Mouse (Mus musculus): ENCODE results near the gene Ppan.
A peak's percentile ranks its signal among the peaks of the same experiment; 100 is the strongest.

Ppan gene

GRCm38 (mm10) chr9:20887704-20888385, at the start of gene Ppan:
TSS of gene Ppan (plus strand) at chr9:20888175.
- peak; percentile 97 for DNase-seq (ENCODE audit: low read depth, low spot score)

- no peak for DNase-seq (ENCODE audit: low read depth, low spot score)
Measured at GRCm38 (mm10) chr9:20838931-20839330, 49.0 kb upstream of the Ppan start.

GRCm38 (mm10) chr9:20842211-20842610, 45.8 kb upstream of the Ppan start:
- DNase-seq (ENCODE audit: low read depth, low spot score) = no peak

GRCm38 (mm10) chr9:20842670-20843069, 45.3 kb upstream of the Ppan start:
- peak; percentile 78 for DNase-seq (ENCODE audit: low read depth, low spot score)

- DNase-seq (ENCODE audit: low read depth, low spot score) = no peak
Measured at GRCm38 (mm10) chr9:20850179-20850578, 37.8 kb upstream of the Ppan start.

- DNase-seq (ENCODE audit: low read depth, low spot score) = peak; percentile 77
Measured at GRCm38 (mm10) chr9:20857131-20857530, 30.8 kb upstream of the Ppan start.

GRCm38 (mm10) chr9:20859926-20860325, 28.0 kb upstream of the Ppan start:
- DNase-seq (ENCODE audit: low read depth, low spot score) = no peak

GRCm38 (mm10) chr9:20861821-20862220, 26.2 kb upstream of the Ppan start:
- DNase-seq (ENCODE audit: low read depth, low spot score) = no peak

- DNase-seq (ENCODE audit: low read depth, low spot score) = no peak
Measured at GRCm38 (mm10) chr9:20862225-20862624, 25.8 kb upstream of the Ppan start.

- no peak for DNase-seq (ENCODE audit: low read depth, low spot score)
Measured at GRCm38 (mm10) chr9:20866879-20867278, 21.1 kb upstream of the Ppan start.

GRCm38 (mm10) chr9:20868448-20869001, 19.4 kb upstream of the Ppan start, which contains the start of gene A230050P20Rik:
TSS of gene A230050P20Rik (plus strand) at chr9:20868642.
- DNase-seq (ENCODE audit: low read depth, low spot score) = no peak

- no peak for DNase-seq (ENCODE audit: low read depth, low spot score)
Measured at GRCm38 (mm10) chr9:20869246-20869645, 18.7 kb upstream of the Ppan start.

- DNase-seq (ENCODE audit: low read depth, low spot score) = no peak
Measured at GRCm38 (mm10) chr9:20870211-20871173, 17.5 kb upstream of the Ppan start.

GRCm38 (mm10) chr9:20872991-20873390, 15.0 kb upstream of the Ppan start:
- no peak for DNase-seq (ENCODE audit: low read depth, low spot score)

GRCm38 (mm10) chr9:20873521-20873920, 14.5 kb upstream of the Ppan start:
- no peak for DNase-seq (ENCODE audit: low read depth, low spot score)

GRCm38 (mm10) chr9:20875021-20875790, 12.8 kb upstream of the Ppan start:
- DNase-seq (ENCODE audit: low read depth, low spot score) = peak; percentile 41

GRCm38 (mm10) chr9:20876318-20877117, 11.5 kb upstream of the Ppan start:
- DNase-seq (ENCODE audit: low read depth, low spot score) = no peak

- no peak for DNase-seq (ENCODE audit: low read depth, low spot score)
Measured at GRCm38 (mm10) chr9:20877118-20878040, 10.6 kb upstream of the Ppan start.

GRCm38 (mm10) chr9:20878041-20878709, 9.8 kb upstream of the Ppan start:
- DNase-seq (ENCODE audit: low read depth, low spot score) = peak; percentile 97
